Mouse (Mus musculus) megakaryocyte, embryonic 14.5 days (primary cell): ENCODE measurements around the gene Tatdn2.

ENCODE experiments used
- FLI1 ChIP-seq: IDR thresholded peaks from 2 replicates; pipeline ENCODE4 v1.6.1; 2012; ENCODE audit warnings: low read length, inconsistent platforms, mixed read lengths
- GATA1 ChIP-seq: IDR thresholded peaks from 3 replicates; pipeline ENCODE4 v1.6.1; 2012; ENCODE audit warnings: mixed read lengths, low read length, inconsistent platforms, borderline replicate concordance

- TF ChIP-seq GATA1 (no peak), FLI1 (no peak)
These were observed 38.6 kb upstream of the Tatdn2 start for GRCm38 (mm10) chr6:113658226-113658625.
